Mouse (Mus musculus) adrenal gland, adult 8-10 months (tissue): ENCODE data around the gene Dnm1l. TPM values are rescaled to one million over a fixed set of nuclear protein-coding genes. Genes with fewer than 3 reads are reported as not detected.
"Not testable (repeated sequence)": the region's sequence is repeated elsewhere in the genome, so short reads cannot be mapped to it uniquely, and the experiment has no call there.

Experiments
- DNase-seq: peaks from one replicate; pipeline ENCODE4 v3.0.0; 2022
- total RNA-seq, 4 experiments: library from RNA; stranded (reverse); gene quantifications; 2 replicates each; pipeline ENCODE4 v1.2.4; 2022

Gene Dnm1l
- total RNA-seq: 10 to 100 TPM; 77.3 to 91.9 (median 87.0) TPM

DNA sequence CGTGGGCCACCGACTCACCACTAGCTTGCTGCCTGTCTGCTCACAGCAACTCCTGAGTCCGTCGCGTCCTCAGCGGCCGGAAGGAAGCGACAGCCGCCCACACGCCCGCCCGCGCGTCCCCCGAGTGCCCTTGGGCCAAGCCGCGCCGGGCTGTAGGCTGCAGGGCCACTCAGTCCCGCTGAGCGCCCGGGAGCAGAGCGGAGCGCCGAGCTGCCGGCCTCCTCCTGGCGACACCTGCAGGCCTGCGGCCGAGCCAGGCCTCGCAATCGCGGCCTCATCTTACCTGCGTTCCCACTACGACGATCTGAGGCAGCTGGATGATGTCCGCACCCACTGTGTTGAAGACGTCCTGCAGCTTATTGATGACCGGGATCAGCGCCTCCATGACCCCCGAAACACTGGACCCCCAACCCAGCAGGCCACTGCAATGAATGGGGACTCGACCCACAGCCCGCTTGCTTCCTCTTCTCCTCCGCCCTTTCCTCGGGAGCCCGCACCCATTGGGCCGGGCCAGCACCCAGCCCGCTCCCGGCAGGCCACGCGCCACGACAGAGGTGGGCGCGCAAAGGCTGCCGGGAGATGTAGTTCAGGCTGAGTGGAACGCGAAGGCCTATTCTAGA, at the start of gene Dnm1l:
Gene Dnm1l, minus strand, starts transcription at position 479 of the 620 bp plus-strand sequence.
- DNase-seq: peak; percentile 88

DNA sequence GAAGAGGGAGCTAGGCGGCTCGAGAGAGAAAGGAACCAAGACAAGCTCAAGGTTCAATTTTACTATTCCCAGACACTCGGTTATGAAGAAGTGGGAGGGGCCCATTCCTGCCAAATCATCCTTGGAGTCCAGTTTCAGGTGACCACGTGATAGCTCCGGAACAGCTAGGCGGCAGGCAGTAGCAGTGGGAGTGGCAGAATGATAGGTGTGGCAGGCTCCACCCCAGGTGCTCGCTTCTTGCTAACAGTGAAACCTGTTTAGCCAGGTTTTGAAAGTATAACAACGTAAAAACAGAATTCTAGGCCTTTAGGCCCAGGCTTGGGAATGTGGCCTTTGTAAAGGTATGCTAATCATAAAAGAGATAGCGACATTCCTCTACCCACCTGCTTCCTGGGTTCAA, 8.5 kb upstream of the Dnm1l start:
- DNase-seq: not testable (repeated sequence)

DNA sequence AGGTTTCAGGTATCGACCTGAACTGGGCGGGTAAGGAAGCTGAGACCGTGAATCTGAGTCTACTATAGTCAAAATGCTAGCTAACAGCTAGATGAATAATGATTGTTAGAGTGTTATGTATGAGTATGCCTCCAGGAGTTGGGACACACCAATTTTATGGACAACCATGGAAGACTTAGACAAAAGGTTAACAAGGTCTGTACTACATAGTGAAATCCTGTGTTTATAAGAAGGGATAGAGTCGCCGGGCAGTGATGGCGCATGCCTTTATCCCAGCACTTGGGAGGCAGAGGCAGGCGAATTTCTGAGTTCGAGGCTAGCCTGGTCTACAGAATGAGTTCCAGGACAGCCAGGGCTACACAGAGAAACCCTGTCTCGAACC, 333 bp upstream of the Dnm1l start:
- DNase-seq: not testable (repeated sequence)

DNA sequence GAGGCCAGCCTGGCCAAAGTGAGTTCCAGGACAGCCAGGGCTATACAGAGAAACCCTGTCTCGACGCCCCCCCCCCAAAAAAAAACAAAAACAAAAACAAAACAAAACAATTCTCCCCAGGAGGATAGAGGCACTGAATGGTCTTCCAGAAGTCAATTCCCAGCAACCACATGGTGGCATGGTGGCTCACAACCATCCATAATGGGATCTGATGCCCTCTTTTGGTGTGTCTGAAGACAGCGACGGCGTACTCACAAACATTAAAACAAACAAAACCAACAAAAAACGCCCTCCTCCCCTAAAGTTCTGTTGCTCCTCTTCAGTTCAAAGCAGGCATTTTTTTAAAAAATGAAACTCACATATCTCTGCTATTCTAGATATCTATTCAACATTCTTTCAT, 851 bp downstream of the Dnm1l start:
- no peak for DNase-seq

DNA sequence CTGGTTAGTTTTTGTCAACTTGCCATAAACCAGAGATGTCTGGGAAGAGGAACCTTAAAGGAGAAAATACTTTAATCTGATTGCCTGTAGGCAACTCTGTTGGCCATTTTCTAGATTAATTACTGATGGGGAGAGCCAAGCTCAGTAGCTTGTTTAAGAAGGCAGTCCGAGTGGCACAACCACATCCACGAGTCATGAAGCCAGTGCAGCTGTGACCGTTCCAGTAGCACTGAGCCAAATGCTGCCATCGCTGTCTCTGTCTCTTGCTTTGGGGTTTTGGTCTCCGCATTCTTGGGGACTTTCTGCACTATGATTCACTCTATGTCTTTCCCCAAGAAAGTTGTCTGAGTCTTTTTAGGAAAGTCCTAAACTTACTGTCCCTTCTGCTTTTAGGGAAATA, 12.3 kb downstream of the Dnm1l start:
- DNase-seq: no peak

DNA sequence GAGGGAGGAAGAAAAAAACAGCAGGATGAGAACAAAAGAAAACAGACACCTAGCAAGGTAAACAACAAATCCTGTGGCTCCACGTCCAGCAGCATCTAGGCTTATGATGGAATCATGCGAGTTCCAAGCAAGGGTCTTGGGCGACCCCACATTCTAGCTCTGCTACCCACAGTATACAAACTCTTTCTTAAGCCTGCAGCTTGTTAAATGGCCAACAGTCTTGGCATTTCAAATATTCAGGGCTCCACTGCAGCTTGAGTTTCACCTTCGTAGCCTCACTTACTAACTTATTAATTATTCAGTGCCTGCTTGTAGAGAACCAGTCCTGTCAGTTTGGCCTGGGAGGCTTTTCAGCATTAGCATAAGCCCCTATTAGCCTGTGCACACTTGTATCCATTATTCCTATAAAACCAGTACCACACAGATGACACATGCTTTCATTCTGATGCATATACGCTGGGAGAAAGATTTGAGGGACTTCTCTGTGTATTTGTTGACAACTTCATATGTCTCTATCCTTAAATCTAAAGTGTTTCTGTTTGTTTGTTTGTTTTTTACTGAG, 32.9 kb downstream of the Dnm1l start:
- DNase-seq: no peak

DNA sequence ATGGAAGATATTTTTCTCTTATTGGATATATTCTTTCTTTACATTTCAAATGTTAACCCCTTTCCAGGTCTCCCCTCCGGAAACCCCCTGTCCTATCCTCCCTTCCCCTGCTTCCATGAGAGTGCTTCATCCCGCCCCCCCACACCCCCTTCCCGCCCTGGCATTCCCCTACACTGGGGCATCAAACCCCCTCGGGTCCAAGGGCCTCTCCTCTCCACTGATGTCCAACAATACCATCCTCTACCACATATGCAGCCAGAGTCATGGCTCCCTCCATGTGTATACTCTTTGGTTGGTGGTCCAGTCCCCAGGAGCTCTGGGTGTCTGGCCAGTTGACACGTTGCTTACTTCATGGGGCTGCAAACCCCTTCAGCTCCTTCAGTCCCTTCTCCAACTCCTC, 47.4 kb downstream of the Dnm1l start:
- DNase-seq: no peak

DNA sequence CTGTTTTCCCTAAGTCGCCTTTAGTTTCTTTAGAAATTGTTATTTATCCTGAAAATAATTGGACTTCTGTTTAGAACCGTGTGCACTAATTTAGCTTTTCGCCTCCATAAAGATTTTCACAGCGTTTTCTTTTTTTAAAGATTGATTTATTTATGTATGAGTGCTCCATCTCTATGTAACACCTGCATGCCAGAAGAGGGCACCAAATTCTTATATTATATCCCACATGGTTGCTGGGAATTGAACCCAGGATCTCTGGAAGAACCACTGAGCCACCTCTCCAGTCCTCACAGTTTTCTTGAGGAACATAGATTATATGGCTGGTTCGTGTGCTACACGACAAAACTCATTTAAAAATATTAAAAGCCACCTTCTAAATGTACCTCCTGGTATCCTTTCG, 54.9 kb downstream of the Dnm1l start:
- no peak for DNase-seq

DNA sequence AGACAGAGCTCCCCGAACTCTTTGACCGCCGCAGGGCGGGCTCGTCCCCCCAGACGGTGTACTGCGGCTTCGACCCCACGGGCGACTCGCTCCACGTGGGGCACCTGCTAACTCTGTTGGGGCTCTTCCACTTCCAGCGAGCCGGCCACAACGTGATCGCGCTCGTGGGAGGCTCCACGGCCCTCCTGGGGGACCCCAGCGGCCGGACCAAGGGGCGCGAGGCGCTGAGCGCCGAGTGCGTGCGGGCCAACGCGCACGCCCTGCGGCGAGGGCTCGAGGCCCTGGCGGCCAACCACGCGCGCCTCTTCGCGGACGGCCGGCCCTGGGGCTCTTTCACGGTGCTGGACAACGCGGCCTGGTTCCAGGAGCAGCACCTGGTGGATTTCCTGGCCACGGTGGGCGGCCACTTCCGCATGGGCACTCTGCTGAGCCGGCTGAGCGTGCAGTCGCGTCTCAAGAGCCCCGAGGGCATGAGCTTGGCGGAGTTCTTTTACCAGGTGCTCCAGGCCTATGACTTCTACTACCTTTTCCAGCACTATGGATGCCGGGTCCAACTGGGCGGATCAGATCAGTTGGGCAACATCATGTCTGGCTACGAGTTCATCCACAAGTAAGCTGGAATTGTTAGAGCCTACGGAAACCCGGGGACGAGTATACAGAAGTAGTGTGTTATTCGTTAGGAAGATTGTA, 55.5 kb downstream of the Dnm1l start:
- DNase-seq: peak; percentile 32

DNA sequence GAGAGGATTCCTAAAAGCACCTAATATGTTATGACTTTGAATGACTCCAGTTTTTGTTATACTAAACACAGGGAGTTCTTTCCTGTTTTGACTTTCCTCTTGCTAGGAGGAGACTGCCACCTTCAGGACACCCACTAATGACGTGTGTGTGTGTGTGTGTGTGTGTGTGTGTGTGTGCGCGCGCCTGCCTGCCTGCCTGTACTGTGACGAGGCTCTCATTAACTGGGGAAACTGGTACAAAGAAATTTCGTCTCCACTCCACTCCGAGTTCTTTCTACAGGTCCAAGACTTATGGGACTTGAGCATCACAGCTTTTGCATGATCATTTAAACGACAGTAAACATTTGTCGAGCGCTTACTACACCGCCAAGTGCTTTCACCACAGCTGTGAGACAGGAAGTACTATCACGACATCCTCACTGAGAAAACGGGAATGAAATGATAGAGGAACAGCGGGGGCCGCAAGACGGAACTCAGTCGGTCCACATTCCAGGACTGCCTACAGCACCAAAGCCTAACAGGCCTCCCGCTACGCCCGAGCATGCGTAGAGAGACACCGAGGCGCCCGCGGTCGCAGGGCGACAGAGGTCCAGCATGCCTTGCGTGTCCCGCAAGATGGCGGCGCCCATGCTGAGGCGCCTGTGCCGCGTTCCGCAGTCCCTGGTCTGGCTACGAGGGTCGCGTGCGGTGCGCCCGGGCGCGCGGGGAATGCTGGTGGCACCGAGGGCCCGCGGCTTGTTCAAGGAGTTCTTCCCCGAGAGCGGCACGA, 56.2 kb downstream of the Dnm1l start, which contains the start of gene Yars2:
Gene Yars2, plus strand, starts transcription at position 597 of the 769 bp plus-strand sequence.
- DNase-seq: peak; percentile 90

DNA sequence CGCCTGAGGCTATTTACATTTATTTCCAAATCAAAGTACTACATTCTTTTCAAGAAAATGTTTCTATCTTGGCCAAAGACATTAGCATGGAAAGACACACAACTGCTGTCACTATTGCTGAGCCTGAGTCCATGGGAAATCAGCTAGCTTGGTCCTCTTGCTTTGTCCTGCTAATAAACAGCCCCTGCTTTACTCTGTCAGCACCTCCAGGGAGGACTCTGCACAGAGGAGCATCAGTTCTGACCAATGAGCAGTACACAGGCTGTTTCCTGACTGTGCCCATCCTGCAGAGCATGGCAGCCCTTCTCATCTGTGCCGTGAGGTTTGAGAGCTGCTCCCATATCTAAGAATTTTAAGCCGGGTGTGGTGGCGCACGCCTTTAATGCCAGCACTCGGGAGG, 85.0 kb downstream of the Dnm1l start:
- no peak for DNase-seq

DNA sequence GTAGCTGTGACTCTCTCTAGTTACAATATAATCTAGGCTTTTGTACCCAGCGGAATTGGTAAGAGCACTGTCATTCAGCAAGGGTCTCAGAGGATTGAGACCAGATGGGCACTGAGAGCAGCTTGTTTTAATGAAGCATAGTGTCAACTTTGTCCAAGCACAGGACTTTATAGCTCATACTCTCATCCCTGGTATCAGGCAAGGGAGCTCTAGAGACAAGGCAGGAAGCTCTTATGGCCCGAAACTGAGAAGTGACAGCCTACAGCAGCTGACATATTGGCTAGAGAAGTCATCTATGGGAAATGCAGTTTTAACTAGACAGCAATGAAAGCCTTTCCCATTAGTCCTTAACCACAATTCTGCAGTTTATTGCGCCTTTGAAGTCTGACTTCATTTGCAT, 85.8 kb downstream of the Dnm1l start:
- no peak for DNase-seq

DNA sequence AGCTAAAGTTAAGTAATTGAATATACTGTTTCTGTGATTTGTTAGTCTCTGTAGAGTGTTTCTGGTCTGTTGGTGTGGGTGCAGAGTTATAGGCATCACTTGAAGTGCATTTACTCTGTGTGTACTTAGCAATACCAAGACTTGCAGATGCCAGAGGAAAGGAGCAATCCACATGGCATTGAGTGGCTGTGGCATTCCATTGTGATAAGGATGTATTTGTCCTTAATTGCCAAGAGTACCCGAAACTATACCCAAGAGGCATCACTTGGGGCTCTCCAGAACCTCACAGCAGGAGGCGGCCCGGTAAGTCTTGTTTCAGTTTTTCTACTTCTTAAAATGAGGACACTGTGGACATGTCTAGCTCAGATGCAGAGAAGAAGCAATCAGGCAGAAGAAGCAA, 96.3 kb downstream of the Dnm1l start:
- DNase-seq: no peak

Other genes starting within 250 kb of the Dnm1l start
- 10 to 100 TPM in 1 of 4 experiments, 1 to 10 TPM in 3; 3.5 to 11.2 (median 4.7) TPM for gene Pkp2, start 145.6 kb downstream of the Dnm1l start, total RNA-seq
- gene Yars2, start 56.0 kb downstream of the Dnm1l start, total RNA-seq: 10 to 100 TPM; 30.4 to 38.0 (median 34.3) TPM
- 10 to 100 TPM; 15.6 to 18.8 (median 16.9) TPM for gene Fgd4, start 241.6 kb upstream of the Dnm1l start, total RNA-seq